Mouse (Mus musculus) heart, postnatal 14 days (tissue): ENCODE measurements around the gene Gm3415. TPM values are rescaled to one million over a fixed set of nuclear protein-coding genes. Genes with fewer than 3 reads are reported as not detected.
"Not testable (repeated sequence)": the region's sequence is repeated elsewhere in the genome, so short reads cannot be mapped to it uniquely, and the experiment has no call there.

Source experiments
- DNase-seq, 2 experiments: peaks; one replicate each; pipeline ENCODE4 v3.0.0; 2021 to 2022
- intact Hi-C: fragments of 180-260 bp; cut with DNase I; formaldehyde crosslinking; loops from one replicate; pipeline ENCODE4 v1.15.1; 2025
- total RNA-seq, 2 experiments: library from RNA; stranded (reverse); gene quantifications; 2 replicates each; pipeline ENCODE4 v1.2.3; 2021

Gm3415 gene
- total RNA-seq, 2 experiments from 2014 or later: not detected

GRCm38 (mm10) chr5:146598215-146599119 lies 42.5 kb downstream of the Gm3415 start:
- no peak for DNase-seq
- intact Hi-C loops: no loop called here

GRCm38 (mm10) chr5:146599216-146599615 lies 43.3 kb downstream of the Gm3415 start:
- intact Hi-C loops, DNase-seq: not testable (repeated sequence)

GRCm38 (mm10) chr5:146599970-146600369 lies 44.0 kb downstream of the Gm3415 start:
- no peak for DNase-seq
- intact Hi-C loops: no loop called here

GRCm38 (mm10) chr5:146606221-146606620 lies 50.3 kb downstream of the Gm3415 start:
- intact Hi-C loops: no loop called here
- DNase-seq: no peak

- DNase-seq: no peak
- intact Hi-C loops: no loop called here
Observed at GRCm38 (mm10) chr5:146606895-146607294, 51.0 kb downstream of the Gm3415 start.

GRCm38 (mm10) chr5:146607816-146608215 lies 51.9 kb downstream of the Gm3415 start:
- intact Hi-C loops: no loop called here
- no peak for DNase-seq

Other genes starting within 250 kb of the Gm3415 start
- gene Wasf3, start 171.2 kb upstream of the Gm3415 start, total RNA-seq: under 1 TPM; 0.31 to 0.39 TPM
- not detected for gene Gm6408, start 74.2 kb upstream of the Gm3415 start, total RNA-seq
- not detected for gene Gm6370, start 64.8 kb upstream of the Gm3415 start, total RNA-seq
- not detected for gene 4930449I24Rik, start 53.7 kb upstream of the Gm3415 start, total RNA-seq
- gene Gm3402, start 42.0 kb upstream of the Gm3415 start, total RNA-seq: not detected
- gene Gm3404, start 30.3 kb upstream of the Gm3415 start, total RNA-seq: not detected
- gene Gm3409, start 18.5 kb upstream of the Gm3415 start, total RNA-seq: not detected
- not detected for gene Gpr12, start 29.1 kb downstream of the Gm3415 start, total RNA-seq
- 10 to 100 TPM; 17.6 to 18.6 TPM for gene Usp12, start 238.9 kb downstream of the Gm3415 start, total RNA-seq